Mouse (Mus musculus) 3T3-L1 (cell line): Measurements from ENCODE around the gene Adamts12.

Experiments
- DNase-seq: peaks from one replicate; pipeline ENCODE4 v3.0.0-alpha.2; 2015; ENCODE audit warnings: low read depth, low spot score

Gene Adamts12

GRCm38 (mm10) chr15:11283171-11283570, 218.6 kb downstream of the Adamts12 start:
- DNase-seq: no peak

- DNase-seq: no peak
Observed at GRCm38 (mm10) chr15:11287780-11288179, 223.2 kb downstream of the Adamts12 start.

DNA sequence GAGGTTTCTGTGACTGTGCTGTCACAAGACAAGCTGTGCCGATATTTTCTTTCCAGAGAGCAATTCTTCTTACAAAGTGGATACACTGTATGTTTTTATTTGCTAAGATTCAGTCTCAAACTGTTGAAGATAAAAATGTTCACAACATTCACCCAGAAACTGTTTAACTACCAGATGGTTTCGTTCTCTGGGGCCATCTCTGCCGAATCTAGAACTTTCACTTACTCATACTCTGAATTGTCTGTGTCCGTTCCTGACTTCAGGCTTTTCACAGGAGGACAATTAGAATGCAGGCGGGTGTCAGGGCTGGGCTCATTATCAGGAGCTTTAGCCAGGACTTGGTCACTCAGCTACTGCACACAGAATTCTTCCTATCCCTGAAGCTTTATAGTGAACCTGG, 227.7 kb downstream of the Adamts12 start:
- DNase-seq: no peak

DNA sequence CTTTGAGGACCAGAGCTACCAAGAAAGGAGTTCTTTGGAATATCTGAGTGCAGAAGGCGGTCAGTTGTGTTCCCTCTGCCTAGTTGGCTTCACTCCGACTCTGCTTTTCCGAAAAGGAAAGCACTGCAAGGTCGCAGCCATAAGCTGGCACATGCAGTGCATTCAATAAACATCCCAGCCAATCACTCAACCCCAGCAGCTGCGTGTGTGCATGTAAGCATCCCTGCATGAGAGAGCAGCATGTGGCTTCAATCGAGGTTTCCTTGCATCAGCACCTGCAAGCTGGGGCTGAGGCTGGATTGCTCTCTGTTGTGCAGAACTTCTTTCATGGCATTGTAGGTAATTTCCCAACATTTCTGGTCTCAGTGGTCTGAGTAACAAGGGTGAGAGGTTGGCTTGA, 230.4 kb downstream of the Adamts12 start:
- DNase-seq: peak; percentile 31

- DNase-seq: no peak
Observed at GRCm38 (mm10) chr15:11297960-11298359, 233.4 kb downstream of the Adamts12 start.

DNA sequence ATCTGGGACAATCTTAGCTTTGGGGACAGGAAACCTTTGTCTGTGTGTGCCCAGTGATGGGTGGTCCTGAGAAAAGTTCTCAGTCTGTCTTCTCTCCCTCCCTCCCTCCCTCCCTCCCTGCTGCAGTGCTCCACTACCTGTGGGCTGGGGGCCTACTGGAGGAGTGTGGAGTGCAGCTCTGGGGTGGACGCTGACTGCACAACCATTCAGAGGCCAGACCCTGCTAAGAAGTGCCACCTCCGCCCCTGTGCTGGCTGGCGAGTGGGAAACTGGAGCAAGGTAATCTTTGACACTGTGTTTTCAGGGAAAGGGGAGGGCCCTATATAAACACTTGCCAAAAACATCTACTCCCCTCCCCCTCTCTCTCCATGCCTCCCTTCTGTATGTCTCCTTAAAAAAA, 252.5 kb downstream of the Adamts12 start:
- DNase-seq: no peak

GRCm38 (mm10) chr15:11320481-11320880, 255.9 kb downstream of the Adamts12 start:
- peak; percentile 83 for DNase-seq

DNA sequence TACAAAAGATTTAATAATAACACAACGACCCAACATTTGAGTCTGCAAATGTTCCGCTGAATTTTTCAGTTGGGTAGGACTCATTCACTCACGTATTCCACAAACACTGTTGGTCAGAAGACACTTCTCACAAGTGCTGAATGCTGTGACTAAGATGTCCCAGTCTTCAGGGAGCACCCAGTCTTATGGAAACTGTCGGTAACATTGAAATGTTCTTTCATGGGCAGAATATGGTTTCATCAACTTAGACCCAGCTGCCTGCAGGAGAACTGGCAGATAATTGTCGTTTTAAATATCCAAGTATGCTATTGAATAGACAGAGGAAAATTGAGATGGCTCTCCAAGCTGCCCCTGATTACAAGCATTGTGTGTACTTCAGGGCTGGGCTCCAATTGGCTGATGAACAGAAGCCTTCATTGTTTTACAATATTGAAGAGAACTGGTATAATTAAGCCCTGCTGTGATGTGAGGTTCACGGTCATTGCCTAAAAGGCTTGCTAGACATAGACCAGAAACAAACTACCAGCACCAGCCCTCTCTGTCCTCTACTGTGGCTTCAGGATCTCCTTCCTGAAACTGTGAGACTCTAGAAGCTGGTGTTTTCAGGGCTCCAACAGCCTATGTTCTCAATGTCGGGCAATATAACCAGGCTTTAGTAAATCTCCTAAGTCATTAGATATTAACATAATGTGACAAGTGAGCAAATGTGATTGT, 275.0 kb downstream of the Adamts12 start:
- DNase-seq: no peak

- DNase-seq: peak; percentile 73
Observed at GRCm38 (mm10) chr15:11355865-11356264, 291.3 kb downstream of the Adamts12 start.

DNA sequence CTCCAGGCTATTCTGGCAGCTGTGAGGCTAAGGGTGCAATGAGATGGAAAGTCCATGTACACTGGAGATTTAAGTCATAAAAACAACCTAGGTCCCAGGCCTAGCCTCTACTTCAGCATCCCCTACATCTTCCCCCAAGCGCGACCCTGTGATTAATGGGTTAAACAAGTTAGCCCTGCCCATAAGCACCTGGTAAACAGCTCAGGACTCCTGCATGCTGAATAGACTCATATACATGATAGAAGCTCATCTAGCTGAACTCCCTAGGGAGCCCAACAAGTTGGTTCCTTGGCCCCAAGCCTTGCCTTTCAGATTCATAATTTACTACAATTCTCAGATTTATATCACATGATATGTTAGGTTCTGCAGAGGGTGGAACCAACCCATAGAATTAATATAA, 292.9 kb downstream of the Adamts12 start:
- DNase-seq: no peak

- DNase-seq: no peak
Observed at GRCm38 (mm10) chr15:11360888-11361287, 296.3 kb downstream of the Adamts12 start.

GRCm38 (mm10) chr15:11361824-11362223, 297.2 kb downstream of the Adamts12 start:
- no peak for DNase-seq

GRCm38 (mm10) chr15:11364112-11364511, 299.5 kb downstream of the Adamts12 start:
- DNase-seq: peak; percentile 22

- no peak for DNase-seq
Observed at GRCm38 (mm10) chr15:11364795-11365194, 300.2 kb downstream of the Adamts12 start.

DNA sequence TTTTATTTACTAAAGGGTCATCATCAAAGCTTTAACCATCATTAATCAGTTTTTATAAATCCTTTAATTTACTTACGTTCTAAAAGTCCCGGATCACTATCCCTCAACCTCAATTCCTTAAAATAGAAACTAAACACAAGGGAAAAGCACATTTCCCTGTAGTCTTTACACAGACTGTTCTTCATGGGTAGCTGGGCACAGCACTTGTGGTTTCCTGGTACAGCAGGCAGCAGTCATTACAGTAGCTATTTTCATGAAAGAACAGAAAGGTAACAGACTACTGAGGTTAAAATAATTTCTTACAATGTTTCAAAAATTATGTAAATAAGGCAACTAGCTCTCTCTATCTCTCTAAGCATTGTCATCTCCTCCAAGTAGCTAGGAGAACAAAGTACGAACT, 305.0 kb downstream of the Adamts12 start:
- DNase-seq: no peak

DNA sequence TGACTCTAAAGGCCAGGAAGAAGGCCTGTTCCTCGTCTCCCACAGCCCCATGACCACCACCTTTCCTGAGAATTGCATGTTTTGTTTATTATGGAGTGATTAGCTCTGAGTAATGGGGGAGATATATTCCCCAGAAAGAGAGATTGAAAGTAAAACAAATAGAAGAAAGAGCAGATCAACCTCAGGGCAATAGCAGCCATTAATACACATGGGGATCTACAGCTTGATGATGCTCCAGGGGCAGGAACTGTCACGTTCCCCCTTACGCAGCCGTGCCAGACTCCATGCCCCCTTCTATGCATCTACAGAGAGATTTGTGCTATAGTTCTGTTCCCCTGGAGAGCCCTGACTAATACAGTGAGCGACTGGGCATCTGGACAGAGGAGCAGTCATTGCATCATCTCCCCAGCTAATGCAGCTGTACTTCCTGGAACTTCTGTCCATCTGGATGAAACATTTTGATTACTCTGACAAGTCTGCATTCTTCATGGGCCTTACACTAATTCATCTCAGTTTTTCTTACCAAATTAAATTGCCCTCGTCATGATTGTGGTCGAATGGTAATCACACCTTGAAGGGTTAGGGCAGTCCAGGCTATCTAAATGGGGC, 306.0 kb downstream of the Adamts12 start:
- peak; percentile 81 for DNase-seq

GRCm38 (mm10) chr15:11379431-11380086, 315.0 kb downstream of the Adamts12 start:
- no peak for DNase-seq

DNA sequence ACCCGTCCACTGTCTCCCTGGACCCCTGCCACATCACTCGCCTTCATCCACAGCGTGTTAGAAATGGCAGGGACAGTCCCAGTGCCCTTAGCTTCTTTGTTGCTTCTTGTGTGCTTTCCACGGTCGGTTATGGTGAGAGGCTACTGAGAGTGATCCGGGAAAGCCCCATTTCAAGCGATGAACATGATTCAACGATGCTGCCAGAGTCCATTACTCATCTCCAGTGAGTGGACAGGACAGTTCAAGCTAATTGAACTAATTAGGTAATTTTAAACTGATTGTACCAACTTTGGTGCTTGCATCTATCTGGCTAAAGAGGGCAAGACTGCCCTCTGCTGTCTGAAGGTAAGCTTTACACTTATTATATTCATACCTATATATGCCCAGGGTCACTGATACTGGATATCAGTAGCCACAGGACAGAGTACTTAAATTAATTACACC, 315.5 kb downstream of the Adamts12 start:
- DNase-seq: peak; percentile 72

- DNase-seq: no peak
Observed at GRCm38 (mm10) chr15:11380616-11381015, 316.0 kb downstream of the Adamts12 start.

DNA sequence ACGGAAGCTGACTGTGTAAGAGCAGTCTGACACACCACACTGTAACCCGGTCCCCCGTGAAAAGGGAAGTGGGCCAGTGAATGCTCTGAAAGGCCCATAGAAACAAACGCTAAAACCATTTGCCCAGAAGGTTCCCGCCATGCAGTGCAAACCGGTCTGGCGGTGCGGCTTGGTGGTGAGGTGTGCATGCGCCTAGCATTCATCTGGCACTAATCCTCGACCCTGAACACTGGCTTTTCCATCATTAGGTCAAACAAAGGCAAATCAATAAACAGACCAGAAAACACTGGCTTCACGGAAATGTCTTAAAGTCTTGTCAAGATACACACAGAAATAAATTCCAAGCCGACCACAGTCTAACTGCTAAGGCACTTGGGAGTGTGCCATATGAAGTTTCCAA, 318.0 kb downstream of the Adamts12 start:
- DNase-seq: peak; percentile 32

- DNase-seq: no peak
Observed at GRCm38 (mm10) chr15:11383796-11384195, 319.2 kb downstream of the Adamts12 start.

DNA sequence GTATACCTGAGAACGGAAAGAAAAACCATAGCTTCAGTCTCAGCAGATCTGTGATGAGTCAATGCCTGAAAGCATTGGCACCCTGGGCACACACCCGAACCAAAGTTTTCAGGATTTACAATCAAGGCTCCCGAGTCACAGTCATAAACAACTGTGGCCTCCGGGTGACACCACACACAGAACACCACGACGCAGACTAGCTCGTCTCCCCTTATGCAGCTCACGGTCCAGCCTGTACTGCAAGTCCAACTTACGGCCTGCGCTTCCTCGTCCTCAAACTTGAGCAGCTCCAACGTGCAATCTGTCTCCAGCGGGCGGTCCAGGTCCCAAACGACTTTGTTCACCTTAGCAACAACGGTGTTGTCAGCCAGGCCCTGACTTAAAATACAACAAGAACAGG, 328.3 kb downstream of the Adamts12 start:
- no peak for DNase-seq

DNA sequence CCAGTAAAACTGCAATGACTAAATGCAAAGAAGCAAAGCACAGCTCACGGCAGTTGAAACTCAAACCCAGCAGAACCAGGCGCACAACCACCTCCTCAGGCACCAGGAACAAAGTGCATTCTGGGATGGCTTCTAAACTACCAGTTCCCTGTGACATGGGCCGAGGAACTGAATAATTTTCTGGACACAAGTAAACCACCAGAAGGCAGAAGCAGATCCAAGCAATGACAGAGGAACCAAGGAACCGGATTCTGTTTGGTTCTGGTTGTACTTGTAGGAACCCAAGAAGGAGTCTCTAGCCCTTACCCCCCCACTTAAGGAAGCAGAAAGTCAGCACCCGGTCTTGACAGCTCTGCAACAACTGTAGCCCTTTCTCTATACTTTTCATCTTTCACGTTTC, 331.8 kb downstream of the Adamts12 start:
- peak; percentile 78 for DNase-seq
